Mouse (Mus musculus): ENCODE measurements around the gene Olfr282. TPM values are rescaled to one million over a fixed set of nuclear protein-coding genes. Genes with fewer than 3 reads are reported as not detected.

The Olfr282 gene
- polyA plus RNA-seq, 1 experiment: not detected

- H3K4me2 ChIP-seq (ENCODE audit: low read depth): no peak overlapping the region
- TF ChIP-seq MAX (IDR thresholded peaks at IDR 0.05; ENCODE audit: low read depth) (no peak), SRF (IDR thresholded peaks at IDR 0.05; ENCODE audit: control insufficient read depth, insufficient read length, low read depth) (no peak), MYOD1 (IDR thresholded peaks at IDR 0.05; ENCODE audit: control insufficient read depth in 1 of 3, insufficient read length in 2 of 3, low read depth in 2 of 3) (no peak), REST (IDR thresholded peaks at IDR 0.05; ENCODE audit: insufficient read depth, insufficient read length) (no peak), POLR2AphosphoS2 (IDR thresholded peaks at IDR 0.05; ENCODE audit: insufficient read length, low read depth) (no peak), TCF12 (IDR thresholded peaks at IDR 0.05; ENCODE audit: insufficient read depth, poor library complexity, severe bottlenecking) (no peak), E2F4 (IDR thresholded peaks at IDR 0.05; ENCODE audit: insufficient read depth) (no peak)
- H3K27me3 ChIP-seq (ENCODE audit: control insufficient read depth, insufficient read depth, insufficient read length): peaks cover 78% of the 10 kb centered on the region
Measured at GRCm38 (mm10) chr15:98476281-98476680, 45.3 kb downstream of the Olfr282 start.

GRCm38 (mm10) chr15:98479568-98480102, 48.6 kb downstream of the Olfr282 start:
- H3K36me3 ChIP-seq (ENCODE audit: control insufficient read depth, insufficient read depth): no peaks in the 10 kb centered on the region
- no peaks in the 10 kb centered on the region for H3K79me2 ChIP-seq (ENCODE audit: control insufficient read depth, insufficient read depth)
- H3K4me2 ChIP-seq (ENCODE audit: low read depth): no peak overlapping the region
- no peak overlapping the region for H3K4me3 ChIP-seq
- H3K27me3 ChIP-seq (ENCODE audit: control insufficient read depth, insufficient read depth, insufficient read length): peaks cover 78% of the 10 kb centered on the region
- TF ChIP-seq SRF (IDR thresholded peaks at IDR 0.05; ENCODE audit: control insufficient read depth, insufficient read length, low read depth): no peak
- TF ChIP-seq TCF12 (IDR thresholded peaks at IDR 0.05; ENCODE audit: insufficient read depth, poor library complexity, severe bottlenecking): no peak
- no peak for TF ChIP-seq MYOG (IDR thresholded peaks at IDR 0.05; ENCODE audit: control insufficient read depth in 1 of 3, insufficient read depth in 1 of 3, insufficient read length in 2 of 3, low read depth in 2 of 3)
- no peak for TF ChIP-seq E2F4 (IDR thresholded peaks at IDR 0.05; ENCODE audit: insufficient read depth)
- TF ChIP-seq TCF3 (IDR thresholded peaks at IDR 0.05; ENCODE audit: insufficient read length, low read depth): no peak
- TF ChIP-seq CEBPB (IDR thresholded peaks at IDR 0.05; ENCODE audit: insufficient read depth, poor library complexity, severe bottlenecking): no peak
- no peak for TF ChIP-seq POLR2A (IDR thresholded peaks at IDR 0.05; ENCODE audit: insufficient read length, low read depth)
- no peak for TF ChIP-seq MYOD1 (IDR thresholded peaks at IDR 0.05; ENCODE audit: control insufficient read depth in 1 of 3, insufficient read length in 2 of 3, low read depth in 2 of 3)
- no peak for TF ChIP-seq MAX (IDR thresholded peaks at IDR 0.05; ENCODE audit: low read depth)
- no peak for TF ChIP-seq USF1 (IDR thresholded peaks at IDR 0.05; ENCODE audit: low read depth)
- TF ChIP-seq REST (IDR thresholded peaks at IDR 0.05; ENCODE audit: insufficient read depth, insufficient read length): no peak
- no peak for TF ChIP-seq POLR2AphosphoS2 (IDR thresholded peaks at IDR 0.05; ENCODE audit: insufficient read length, low read depth)
- H3ac ChIP-seq (ENCODE audit: control insufficient read depth, insufficient read length): no peak overlapping the region

More at GRCm38 (mm10) chr15:98476281-98476680, 45.3 kb downstream of the Olfr282 start:
- no peaks in the 10 kb centered on the region for H3K36me3 ChIP-seq (ENCODE audit: control insufficient read depth, insufficient read depth)
- H3ac ChIP-seq (ENCODE audit: control insufficient read depth, insufficient read length): no peak overlapping the region
- H3K79me2 ChIP-seq (ENCODE audit: control insufficient read depth, insufficient read depth): no peaks in the 10 kb centered on the region
- H3K4me3 ChIP-seq: no peak overlapping the region

- H3K36me3 ChIP-seq (ENCODE audit: control insufficient read depth, insufficient read depth): no peaks in the 10 kb centered on the region
- TF ChIP-seq MAX (IDR thresholded peaks at IDR 0.05; ENCODE audit: low read depth) (no peak), E2F4 (IDR thresholded peaks at IDR 0.05; ENCODE audit: insufficient read depth) (no peak), REST (IDR thresholded peaks at IDR 0.05; ENCODE audit: insufficient read depth, insufficient read length) (no peak), SRF (IDR thresholded peaks at IDR 0.05; ENCODE audit: control insufficient read depth, insufficient read length, low read depth) (no peak), TCF3 (IDR thresholded peaks at IDR 0.05; ENCODE audit: insufficient read length, low read depth) (no peak), MYOD1 (IDR thresholded peaks at IDR 0.05; ENCODE audit: control insufficient read depth in 1 of 3, insufficient read length in 2 of 3, low read depth in 2 of 3) (no peak), CEBPB (IDR thresholded peaks at IDR 0.05; ENCODE audit: insufficient read depth, poor library complexity, severe bottlenecking) (no peak), MYOG (IDR thresholded peaks at IDR 0.05; ENCODE audit: control insufficient read depth in 1 of 3, insufficient read depth in 1 of 3, insufficient read length in 2 of 3, low read depth in 2 of 3) (no peak), TCF12 (IDR thresholded peaks at IDR 0.05; ENCODE audit: insufficient read depth, poor library complexity, severe bottlenecking) (no peak), POLR2A (IDR thresholded peaks at IDR 0.05; ENCODE audit: insufficient read length, low read depth) (no peak), POLR2AphosphoS2 (IDR thresholded peaks at IDR 0.05; ENCODE audit: insufficient read length, low read depth) (no peak)
- no peak within 1 kb of the TSS for H3K4me3 ChIP-seq
- H3K79me2 ChIP-seq (ENCODE audit: control insufficient read depth, insufficient read depth): no peaks in the 10 kb centered on the region
- H3ac ChIP-seq (ENCODE audit: control insufficient read depth, insufficient read length): no peak within 1 kb of the TSS
- peaks cover 53% of the 10 kb centered on the region for H3K27me3 ChIP-seq (ENCODE audit: control insufficient read depth, insufficient read depth, insufficient read length)
- H3K4me2 ChIP-seq (ENCODE audit: low read depth): no peak within 1 kb of the TSS
Measured at GRCm38 (mm10) chr15:98482701-98483100, 51.7 kb downstream of the Olfr282 start, which contains the start of gene Lalba. Gene Lalba, minus strand, starts transcription at chr15:98482721.

- peaks cover 49% of the 10 kb centered on the region for H3K27me3 ChIP-seq (ENCODE audit: control insufficient read depth, insufficient read depth, insufficient read length)
- no peak overlapping the region for H3ac ChIP-seq (ENCODE audit: control insufficient read depth, insufficient read length)
- H3K36me3 ChIP-seq (ENCODE audit: control insufficient read depth, insufficient read depth): no peaks in the 10 kb centered on the region
- H3K4me2 ChIP-seq (ENCODE audit: low read depth): peak overlapping the region; percentile 19
- no peak overlapping the region for H3K4me3 ChIP-seq
- TF ChIP-seq TCF3 (IDR thresholded peaks at IDR 0.05; ENCODE audit: insufficient read length, low read depth) (no peak), MYOG (IDR thresholded peaks at IDR 0.05; ENCODE audit: control insufficient read depth in 1 of 3, insufficient read depth in 1 of 3, insufficient read length in 2 of 3, low read depth in 2 of 3) (no peak), CEBPB (IDR thresholded peaks at IDR 0.05; ENCODE audit: insufficient read depth, poor library complexity, severe bottlenecking) (no peak), SRF (IDR thresholded peaks at IDR 0.05; ENCODE audit: control insufficient read depth, insufficient read length, low read depth) (no peak), MYOD1 (IDR thresholded peaks at IDR 0.05; ENCODE audit: control insufficient read depth in 1 of 3, insufficient read length in 2 of 3, low read depth in 2 of 3) (no peak), REST (IDR thresholded peaks at IDR 0.05; ENCODE audit: insufficient read depth, insufficient read length) (no peak), TCF12 (IDR thresholded peaks at IDR 0.05; ENCODE audit: insufficient read depth, poor library complexity, severe bottlenecking) (no peak)
- H3K79me2 ChIP-seq (ENCODE audit: control insufficient read depth, insufficient read depth): no peaks in the 10 kb centered on the region
Measured at GRCm38 (mm10) chr15:98483907-98484886, 53.2 kb downstream of the Olfr282 start.
